Mouse (Mus musculus): ENCODE data around the gene AL731706.1.
"Not testable (repeated sequence)": the region's sequence is repeated elsewhere in the genome, so short reads cannot be mapped to it uniquely, and the experiment has no call there.

The AL731706.1 gene

DNA sequence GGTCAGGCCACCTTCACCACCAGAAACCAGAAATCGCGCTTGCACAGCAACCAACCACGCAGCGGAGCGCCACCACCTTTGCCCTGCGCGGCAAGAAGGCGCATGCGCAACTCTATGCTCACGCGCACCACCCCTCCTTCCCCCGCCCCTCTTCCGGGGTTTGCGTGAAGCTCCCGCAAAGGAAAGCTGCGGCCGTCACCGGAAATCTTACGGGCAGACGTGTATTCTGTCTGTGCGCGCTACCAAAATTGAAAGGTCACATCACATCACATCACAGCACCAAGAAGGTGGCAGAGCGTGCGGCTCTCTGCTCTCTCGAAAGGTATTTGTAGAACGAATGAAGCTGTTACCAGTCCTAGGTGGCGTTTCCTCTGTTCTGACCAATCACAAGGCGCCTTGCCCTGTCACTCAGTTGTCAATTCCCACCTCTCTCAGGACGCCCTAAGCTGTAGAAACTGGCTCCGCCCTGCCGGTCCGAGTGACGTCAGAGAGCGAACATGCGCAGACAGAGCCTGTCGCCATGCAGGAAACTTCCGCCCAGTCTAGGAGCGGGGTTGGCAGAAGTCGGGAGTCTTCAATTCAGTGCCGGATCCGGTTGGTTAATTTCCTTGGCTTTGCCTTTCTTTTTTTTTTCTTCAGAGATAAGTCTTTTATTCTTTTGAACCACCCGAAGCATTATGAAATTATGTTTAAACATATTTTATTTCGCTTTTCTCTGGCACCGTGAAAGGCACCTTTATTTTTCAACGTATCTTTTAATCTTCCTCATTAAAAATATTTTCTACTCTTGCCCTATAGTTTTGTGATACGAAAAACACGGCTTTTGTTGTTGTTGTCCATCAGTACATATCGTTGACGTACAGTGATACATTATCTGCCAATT, at the start of gene AL731706.1, which contains the start of the genes Slx4ip and Mkks:
Gene AL731706.1, minus strand, starts transcription at position 322 of the 883 bp plus-strand sequence.
Gene Slx4ip, plus strand, starts transcription at position 151 of the 883 bp plus-strand sequence.
Gene Mkks, minus strand, starts transcription at position 322 of the 883 bp plus-strand sequence.
- DNase-seq = peak; percentile 99

DNA sequence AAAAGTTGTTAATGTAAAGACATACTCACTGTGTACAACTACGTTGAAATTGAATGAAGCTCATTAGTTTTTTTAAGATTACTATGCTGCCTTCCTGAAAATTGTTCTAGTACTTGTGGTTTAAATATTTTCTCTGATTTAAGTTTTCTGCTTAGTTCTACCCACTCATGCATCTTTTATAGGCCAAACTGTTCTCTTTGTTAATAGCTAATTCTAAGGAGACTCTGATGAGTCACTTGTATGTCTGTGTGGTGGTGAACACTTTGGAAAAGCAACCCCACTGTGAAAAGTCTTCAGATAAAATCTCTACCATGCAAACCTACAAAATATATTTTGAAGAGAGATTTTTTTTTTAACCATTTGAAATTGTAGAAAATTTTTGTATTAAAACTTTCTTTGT, 47.1 kb upstream of the AL731706.1 start:
- DNase-seq = no peak

DNA sequence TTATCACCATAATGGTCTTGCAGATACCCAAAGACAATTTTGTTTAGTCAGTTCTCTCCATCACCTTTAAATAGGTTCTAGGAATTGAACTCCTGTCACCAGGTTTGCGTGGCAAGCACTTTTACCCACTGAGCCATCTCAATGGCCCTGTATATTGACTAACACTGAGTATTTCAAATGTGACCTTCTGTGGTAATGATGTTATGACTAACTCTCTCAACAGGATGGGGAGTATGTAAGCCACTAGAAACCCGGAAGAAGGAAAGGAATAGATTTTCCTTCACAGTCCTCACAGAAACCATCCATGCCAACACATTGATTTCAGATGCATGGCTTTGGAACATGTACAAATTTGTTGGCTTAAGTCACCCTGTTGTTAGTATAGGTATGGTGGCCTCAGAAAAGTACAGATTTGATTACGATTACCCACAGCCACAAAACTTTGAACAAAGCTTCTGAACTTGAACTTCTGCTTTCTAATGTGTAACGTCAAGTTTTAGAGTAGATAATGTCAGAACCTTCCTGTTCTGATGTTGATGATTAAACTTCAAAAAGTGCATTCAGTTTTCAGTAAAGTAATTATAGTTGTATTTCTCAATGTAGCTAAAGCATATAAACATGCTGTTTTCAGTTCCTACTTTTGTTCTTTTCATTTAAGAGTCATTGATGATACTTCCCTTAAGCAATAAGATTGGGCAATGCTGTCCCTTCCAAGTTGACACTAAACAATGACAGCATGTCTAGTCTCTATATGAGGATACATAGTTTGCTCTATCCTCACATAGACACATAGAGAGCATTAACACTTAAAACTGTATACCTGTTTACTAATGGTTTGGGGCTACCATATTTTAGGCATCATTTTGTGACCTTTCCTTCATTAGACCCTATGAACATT, 45.5 kb upstream of the AL731706.1 start:
- no peak for DNase-seq

DNA sequence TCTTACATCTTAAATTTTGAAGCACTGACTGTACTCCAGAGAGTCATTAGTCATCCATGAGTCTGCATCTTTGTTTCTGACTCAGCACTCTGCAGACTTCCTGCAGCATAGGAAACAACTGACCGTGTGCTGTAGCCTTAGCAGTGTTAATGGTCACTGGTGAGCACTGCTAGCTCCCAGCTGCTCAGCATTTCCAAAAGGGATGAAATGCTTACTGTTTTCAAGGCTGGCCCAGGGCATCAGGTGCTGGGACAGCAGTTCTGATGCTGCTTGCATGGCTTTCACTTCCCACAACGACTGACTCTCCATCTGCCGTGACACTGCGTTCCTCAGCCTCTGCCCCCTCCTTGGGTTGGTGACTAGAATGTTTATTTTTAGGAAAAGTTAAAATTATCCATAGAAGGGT, 29.8 kb upstream of the AL731706.1 start:
- no peak for DNase-seq

DNA sequence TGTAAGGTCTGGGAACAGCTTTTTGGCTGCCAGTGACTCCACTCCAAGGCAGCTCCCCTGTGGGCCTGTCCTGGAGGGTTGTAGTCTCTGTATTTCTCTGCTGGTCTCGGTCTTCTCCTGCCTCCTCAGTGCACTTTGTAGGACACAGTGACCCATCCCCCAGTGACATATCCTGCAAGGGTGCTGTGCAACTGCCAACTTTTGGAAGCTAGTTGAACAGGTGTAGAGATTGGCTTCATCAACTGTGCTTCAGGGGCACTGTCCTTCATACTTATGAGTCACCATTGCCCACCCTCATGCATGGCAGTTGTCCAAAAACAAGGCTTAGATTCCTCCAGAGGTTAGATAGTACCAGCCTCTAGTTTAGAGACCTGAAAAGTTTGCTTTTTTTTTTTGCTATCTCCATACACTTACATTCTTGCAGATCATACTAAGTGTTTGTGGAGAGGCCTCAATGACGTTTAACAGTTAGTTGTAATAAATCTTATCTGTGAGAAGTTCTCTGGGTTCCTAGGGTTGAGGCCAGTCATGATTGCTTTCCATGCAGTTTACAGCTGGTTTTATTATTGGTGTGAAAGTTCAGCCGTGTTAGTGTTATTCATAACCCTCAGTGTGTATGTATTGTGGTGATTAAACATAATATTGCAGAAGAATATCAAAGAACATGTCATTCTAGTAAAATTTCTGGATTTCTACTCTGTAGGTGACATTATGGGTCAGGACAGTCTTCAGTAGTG, 29.2 kb upstream of the AL731706.1 start:
- no peak for DNase-seq

DNA sequence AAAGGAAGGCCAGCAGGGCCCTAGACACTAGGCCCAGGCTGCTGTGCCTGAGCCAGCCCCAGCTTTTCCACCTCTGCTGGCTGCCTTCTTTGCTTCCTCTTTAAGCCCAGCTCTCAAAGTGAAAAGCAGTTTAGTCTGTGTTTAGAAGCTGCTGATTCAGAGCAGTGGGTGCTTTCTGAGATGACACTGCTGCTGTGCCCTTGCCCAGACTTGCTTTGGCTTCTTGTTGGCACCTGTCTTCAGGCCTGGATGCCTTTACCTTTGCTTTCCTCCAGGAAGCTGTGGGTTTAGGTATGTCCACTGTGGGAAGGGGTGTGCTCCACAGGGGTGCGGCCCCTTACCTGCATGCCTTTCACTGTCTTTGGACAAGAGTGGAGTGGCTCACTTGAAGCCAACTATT, 28.2 kb upstream of the AL731706.1 start:
- no peak for DNase-seq

DNA sequence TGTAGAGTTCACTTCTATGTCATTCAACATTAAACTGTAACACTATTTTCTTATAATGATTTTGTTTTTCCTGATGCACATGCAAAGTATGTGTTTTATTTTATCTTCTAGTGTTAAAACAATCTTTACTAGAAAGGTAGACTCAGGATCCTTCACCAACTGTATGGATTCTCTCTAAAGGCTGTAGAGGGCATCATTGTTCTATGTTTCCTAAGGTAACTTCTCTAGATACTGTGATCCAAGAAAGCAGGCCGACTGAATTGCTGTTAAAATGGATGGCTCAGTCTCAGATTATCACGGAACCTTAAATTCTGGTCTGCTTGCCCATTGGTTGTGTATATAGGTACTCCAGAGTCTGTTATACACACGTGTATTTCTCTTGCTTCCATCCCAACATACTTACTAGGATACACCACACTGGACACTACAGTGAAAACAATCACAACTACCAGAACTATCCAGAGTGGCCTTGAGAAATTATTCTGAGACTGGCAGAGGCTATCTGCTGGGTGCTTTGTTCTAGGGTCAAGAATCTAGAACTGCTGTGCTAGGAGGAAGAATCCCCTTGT, 23.2 kb upstream of the AL731706.1 start:
- no peak for DNase-seq

DNA sequence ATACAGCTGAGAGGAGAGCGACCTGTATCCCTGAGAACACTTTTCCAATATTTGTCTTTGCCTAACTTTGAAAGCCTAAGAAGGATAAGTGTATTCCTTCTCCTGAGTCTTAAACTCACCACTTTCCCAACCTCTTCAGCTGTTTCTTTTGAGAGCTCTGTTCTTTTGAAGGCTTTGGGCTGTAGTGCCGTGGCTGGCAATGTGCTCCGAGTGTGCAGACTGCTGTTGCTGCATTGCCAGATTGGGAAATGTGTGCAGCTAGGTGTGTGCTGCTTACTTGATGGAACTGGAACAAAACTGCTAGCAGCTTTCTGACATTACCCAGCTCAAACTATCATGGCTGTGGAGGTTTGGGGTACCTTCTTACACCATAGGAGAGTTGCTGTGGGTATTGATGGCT, 21.8 kb upstream of the AL731706.1 start:
- DNase-seq = no peak

GRCm38 (mm10) chr2:136911958-136912411, 20.8 kb upstream of the AL731706.1 start:
- peak; percentile 16 to 47 for DNase-seq

DNA sequence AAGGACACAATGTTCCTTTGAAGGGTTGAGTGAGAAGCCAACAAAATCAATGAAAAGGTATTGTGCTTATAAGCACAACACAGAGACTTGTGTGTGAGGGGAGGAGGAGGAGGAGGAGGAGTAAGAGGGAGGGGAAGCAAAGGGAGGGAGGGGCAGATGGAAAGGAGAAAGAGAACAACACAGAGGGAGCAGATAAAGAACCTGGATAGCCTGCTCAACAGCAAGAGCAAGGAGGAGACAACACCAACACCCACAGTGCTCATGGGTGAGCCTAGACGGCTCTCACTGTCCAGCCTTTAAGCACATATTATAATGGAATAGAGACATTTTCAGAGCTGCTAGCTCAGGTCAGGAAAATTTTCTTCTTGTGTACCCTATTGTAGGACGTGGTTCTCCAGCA, 18.1 kb upstream of the AL731706.1 start:
- no peak for DNase-seq

GRCm38 (mm10) chr2:136908596-136908995, 17.4 kb upstream of the AL731706.1 start:
- DNase-seq = no peak

DNA sequence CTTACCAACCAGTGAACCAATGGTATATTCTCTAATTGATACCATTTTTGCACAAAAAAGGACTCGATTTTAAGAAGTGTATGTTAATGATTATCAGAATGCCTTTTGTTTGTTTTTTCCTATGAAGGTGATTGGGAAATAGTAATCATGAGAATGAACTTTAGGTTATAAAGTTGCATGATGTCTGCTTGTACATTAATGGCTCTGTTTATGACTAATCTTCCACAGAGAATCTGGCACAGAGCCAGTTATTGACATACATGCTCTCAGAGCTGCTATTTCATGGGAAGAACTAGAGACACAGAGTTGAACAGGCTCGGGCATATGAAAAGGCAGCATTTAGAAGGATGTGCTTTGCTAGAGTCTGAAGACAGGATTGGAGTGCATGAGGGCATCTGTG, 4.9 kb upstream of the AL731706.1 start:
- DNase-seq = no peak

- no peak for DNase-seq
Observed at GRCm38 (mm10) chr2:136894494-136894893, 3.3 kb upstream of the AL731706.1 start.

DNA sequence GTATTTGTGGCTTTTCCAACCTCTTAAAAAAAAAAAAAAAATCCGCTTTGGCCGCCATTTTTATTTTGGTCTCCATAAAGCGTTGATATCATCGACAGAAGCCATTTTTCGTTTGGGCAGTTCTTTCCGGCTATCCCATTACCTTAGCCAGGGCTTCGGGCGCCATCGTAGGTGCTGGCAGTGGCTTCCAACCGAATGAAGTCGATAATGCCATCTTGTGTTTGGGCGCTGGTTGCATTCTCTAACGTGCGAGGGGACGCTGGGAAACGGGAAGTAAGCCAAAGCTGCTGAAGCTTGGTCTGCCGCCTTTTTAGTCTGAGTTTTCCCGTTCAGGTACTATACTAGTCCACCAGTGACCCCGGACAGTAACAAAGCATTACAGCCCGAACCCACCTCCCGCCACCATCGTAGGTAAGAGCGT, 772 bp upstream of the AL731706.1 start:
- peak; percentile 93 to 96 for DNase-seq

GRCm38 (mm10) chr2:136890716-136891067, 497 bp downstream of the AL731706.1 start:
- DNase-seq = not testable (repeated sequence)

DNA sequence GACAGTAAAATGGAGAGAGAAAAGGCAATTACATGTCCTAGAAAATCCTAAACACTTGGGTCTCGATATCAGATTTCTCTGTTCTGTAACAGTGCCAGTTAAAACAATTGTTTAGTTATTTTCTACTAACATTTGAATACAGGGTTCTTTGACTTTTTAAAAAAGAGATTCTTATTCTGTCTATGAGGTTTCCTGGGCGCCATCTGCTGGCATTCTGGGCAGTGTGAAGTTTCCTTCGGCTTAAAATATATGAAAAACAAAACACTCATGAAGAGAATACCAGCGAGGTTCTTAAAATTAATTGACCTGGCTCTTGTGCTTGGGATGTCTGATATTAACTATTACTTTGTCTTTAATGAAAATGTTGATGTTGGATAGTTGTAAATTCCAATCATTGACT, 4.3 kb downstream of the AL731706.1 start:
- DNase-seq = peak; percentile 60 to 61

- DNase-seq = no peak
Observed at GRCm38 (mm10) chr2:136885579-136885978, 5.6 kb downstream of the AL731706.1 start, which contains the start of gene AL731706.2. Gene AL731706.2 (minus strand): TSS chr2:136885679.

DNA sequence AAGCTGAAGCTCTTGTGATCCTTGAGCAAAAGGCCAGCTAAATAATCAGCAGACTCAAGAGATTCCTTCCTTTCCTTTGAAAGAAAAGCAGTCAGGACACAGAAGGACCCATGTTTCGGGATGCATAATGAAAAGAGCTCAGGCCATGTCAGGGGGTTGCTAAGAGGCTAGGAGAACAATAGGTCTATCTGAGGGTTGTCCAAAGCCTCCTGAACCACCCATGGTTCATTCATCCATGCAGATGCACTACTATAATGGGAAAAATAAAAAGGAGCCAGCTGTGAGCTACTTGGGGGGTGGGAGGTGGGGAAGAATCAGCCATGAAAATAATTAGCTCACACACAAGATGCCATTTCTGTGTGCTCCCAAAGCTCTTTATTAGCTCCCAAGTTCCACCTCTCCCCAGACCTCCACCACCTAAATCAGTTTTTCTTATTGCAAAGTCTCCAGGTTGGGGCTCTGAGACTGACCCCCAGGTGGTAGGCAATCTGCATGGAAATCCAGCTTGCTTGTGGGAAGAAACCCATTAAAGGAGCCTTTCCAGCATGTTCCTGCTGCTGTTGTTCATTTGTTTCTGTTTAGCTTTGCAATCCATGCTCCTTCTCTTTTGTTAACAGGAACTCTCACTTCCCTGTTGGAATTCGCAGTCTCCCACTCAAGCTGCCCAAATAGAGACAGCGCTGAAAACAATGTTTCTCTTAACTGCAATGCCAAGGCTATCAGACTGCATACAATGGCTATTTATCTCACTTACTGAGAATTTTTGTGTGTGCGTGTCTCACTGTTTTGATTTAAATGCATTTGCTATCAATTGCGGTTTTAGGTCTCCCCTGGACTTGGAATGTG, 36.4 kb downstream of the AL731706.1 start:
- no peak for DNase-seq

DNA sequence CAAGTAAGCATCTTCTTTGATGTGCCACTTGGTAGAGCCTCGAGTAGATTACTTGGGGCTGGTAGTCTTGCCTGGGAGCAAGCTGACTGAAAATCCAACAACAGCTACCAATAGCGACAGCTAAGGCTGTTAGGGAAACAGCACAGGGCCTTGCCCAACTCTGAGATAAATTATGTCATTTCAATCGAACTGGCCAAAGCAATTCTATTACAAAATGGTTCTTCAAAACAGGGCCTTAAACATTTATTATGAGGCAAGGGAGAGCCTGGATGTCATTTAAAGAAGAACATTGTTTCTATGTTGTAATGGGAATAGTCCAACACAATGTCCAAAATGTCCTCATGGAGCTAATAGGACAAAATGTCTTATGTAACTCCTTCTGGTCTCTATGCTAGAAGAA, 40.8 kb downstream of the AL731706.1 start:
- DNase-seq = no peak

DNA sequence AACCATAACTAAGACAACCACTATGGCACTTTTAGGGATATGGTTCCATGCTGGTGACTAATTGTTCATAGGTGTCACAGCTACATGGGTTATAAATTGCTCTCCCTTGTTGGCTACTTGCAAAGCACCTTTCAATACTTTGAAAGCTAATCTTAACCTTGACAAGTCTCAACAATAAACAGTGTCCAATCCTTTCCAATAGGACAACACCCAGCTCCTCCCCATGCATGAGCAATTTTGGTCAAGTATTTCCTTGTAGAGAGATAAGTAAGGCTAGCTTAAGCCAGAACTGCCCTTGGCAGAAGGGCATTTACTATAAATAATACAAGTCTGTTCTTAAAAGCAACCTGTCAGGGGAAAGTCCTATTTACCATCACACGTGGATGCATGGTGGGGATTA, 53.2 kb downstream of the AL731706.1 start:
- DNase-seq = no peak

DNA sequence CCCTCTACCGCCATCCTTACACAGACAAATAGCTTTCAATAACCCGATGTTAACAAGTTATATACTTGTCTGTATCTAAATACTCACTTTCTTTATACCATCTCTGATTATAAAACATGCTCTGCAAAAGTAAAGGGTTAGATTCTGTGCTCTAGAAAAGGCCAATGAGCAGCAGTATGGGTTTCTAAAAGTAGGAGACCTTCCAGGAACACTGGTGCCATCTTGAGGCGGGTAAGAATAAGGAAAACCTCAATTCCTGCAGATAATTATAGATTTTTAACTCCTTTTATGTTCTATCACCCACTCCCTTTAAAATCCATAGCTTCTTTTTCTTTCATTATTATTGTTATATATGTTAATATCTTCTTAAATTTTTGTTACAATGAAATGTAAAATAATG, 55.3 kb downstream of the AL731706.1 start:
- no peak for DNase-seq
